Mouse (Mus musculus) brain, embryonic 14.5 days (tissue): ENCODE data around the gene Tenm3.

Source experiments
- CTCF ChIP-seq: fragments of 200-500 bp; IDR thresholded peaks from 2 replicates; pipeline ENCODE4 v1.5.1; 2012; ENCODE audit warnings: inconsistent platforms, mild to moderate bottlenecking, moderate library complexity, borderline replicate concordance; ENCODE audit not compliant: insufficient read depth, insufficient read length; ENCODE audit errors: extremely low read depth
- POLR2A ChIP-seq: fragments of 200-500 bp; IDR thresholded peaks from 2 replicates; pipeline ENCODE4 v1.6.1; 2012; ENCODE audit warnings: mild to moderate bottlenecking, inconsistent platforms, borderline replicate concordance; ENCODE audit not compliant: poor library complexity, insufficient read depth, insufficient read length, severe bottlenecking; ENCODE audit errors: extremely low read depth

GRCm38 (mm10) chr8:48296371-48296770 lies 547.4 kb downstream of the Tenm3 start:
- TF ChIP-seq CTCF (no peak), POLR2A (no peak)
